Mouse (Mus musculus): ENCODE results near the gene Map1a. TPM values are rescaled to one million over a fixed set of nuclear protein-coding genes. Genes with fewer than 3 reads are reported as not detected.

Gene Map1a
- polyA plus RNA-seq, 1 experiment from 2014 or later = 14.7 TPM

GRCm38 (mm10) chr2:121294182-121294581, 4.8 kb downstream of the Map1a start:
- 51% methylated on average over 4 of the region's 4 CpGs for WGBS
- Histone ChIP-seq H3K4me1 (peaks cover 65% of the 10 kb centered on the region), H3K36me3 (ENCODE audit: poor library complexity, severe bottlenecking) (peaks cover 7% of the 10 kb centered on the region), H3K9ac (0 out of 2 replicates have a peak overlapping the region, but pooled peaks have one; percentile 24), H3K9me3 (replicated peaks) (no peaks in the 10 kb centered on the region), H3K27ac (peak overlapping the region; percentile 79), H3K4me3 (peak overlapping the region; percentile 48; the same call in 1 of the 2 replicates), H3K4me2 (peak overlapping the region; percentile 86), H3K27me3 (no peaks in the 10 kb centered on the region)
- no peak for ATAC-seq

DNA sequence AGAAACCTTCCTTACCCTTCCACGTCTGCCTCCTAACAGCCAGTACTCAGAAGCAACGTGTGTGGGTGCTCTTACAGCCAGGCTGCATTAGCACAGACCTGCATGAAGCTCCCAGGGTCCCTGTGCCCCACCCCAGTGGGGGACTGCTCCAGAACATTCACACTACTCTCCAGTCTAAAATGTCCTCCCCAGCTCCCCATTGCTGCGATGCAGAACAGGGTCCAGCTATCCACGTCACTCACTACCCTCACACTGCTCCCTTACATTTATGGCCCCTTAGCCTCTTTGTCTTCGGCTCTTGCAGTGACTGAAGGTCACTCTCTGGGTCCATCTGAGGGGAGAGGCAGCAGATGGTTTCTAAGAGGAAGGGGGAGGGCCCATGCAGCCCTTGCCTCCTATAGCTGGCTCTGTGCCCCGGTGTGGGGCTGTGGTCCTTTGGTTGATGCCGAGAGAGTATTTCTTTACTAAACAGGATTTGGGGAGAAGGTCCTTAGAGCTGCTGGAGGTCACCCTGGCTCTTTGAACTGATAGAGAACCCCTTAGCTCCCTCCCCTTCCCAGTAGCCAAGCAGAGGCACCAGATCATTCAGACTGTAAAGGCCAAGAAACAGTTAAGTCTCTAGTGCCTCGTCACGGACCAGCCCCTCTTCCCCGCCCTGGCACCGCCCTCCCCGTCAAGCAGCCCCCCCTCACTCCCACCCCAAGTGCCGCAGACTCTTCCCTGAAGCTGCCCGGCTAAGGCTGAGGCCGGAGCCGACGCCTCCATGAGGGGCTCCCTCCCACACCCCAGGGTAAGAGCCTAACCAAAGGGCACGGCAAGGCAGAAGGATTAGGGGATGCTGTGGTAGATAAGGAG, 5.6 kb downstream of the Map1a start:
- peaks cover 15% of the 10 kb centered on the region for H3K36me3 ChIP-seq (ENCODE audit: poor library complexity, severe bottlenecking)
- 1% methylated on average over 18 of the region's 18 CpGs for WGBS
- no peaks in the 10 kb centered on the region for H3K27me3 ChIP-seq
- H3K27ac ChIP-seq = peak overlapping the region; percentile 79
- peak overlapping the region; percentile 86 for H3K4me2 ChIP-seq
- peak overlapping the region; percentile 63 for H3K9ac ChIP-seq
- H3K4me1 ChIP-seq = peaks cover 61% of the 10 kb centered on the region
- no peaks in the 10 kb centered on the region for H3K9me3 ChIP-seq (replicated peaks)
- peak; percentile 80 for ATAC-seq
- peak overlapping the region; percentile 48 for H3K4me3 ChIP-seq

- Histone ChIP-seq H3K9ac (peak overlapping the region; percentile 63), H3K27me3 (no peaks in the 10 kb centered on the region), H3K4me1 (peaks cover 52% of the 10 kb centered on the region), H3K9me3 (replicated peaks) (no peaks in the 10 kb centered on the region), H3K36me3 (ENCODE audit: poor library complexity, severe bottlenecking) (peaks cover 24% of the 10 kb centered on the region), H3K27ac (peak overlapping the region; percentile 79), H3K4me3 (peak overlapping the region; percentile 48), H3K4me2 (peak overlapping the region; percentile 86)
- WGBS = 0% methylated on average over 15 of the region's 15 CpGs
- ATAC-seq = peak; percentile 65
These were observed 6.5 kb downstream of the Map1a start for GRCm38 (mm10) chr2:121295608-121296571.

DNA sequence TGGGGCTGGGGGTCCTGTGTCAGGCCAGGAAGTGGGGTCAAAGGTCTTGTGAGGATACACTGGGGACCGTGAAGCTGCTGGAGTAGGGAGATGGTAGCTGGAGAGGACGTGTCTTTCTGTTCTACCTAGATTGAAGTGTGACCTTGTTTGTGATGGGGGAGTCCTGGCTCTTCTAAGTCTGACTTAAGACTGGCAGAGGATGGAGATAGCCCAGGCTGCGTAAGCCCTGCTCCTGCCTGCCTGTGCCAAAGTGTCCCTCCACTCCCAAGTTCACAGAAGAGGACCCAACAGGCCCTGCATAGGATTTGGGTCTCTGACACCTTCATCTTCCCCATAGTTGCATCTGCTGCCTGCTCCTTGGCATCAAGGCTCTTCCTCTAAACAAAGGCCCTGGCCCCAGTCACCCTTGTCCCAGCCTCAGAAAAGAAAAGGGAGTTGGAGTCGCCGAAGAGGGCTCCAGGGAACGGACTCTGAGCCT, 7.4 kb downstream of the Map1a start:
- no peaks in the 10 kb centered on the region for H3K27me3 ChIP-seq
- peak overlapping the region; percentile 48 for H3K4me3 ChIP-seq
- peak overlapping the region; percentile 63 for H3K9ac ChIP-seq
- WGBS = 14% methylated on average over 6 of the region's 6 CpGs
- H3K27ac ChIP-seq = peak overlapping the region; percentile 79
- H3K36me3 ChIP-seq (ENCODE audit: poor library complexity, severe bottlenecking) = peaks cover 33% of the 10 kb centered on the region
- ATAC-seq = 0 out of 2 replicates have a peak, but pooled peaks have one; percentile 0
- H3K4me1 ChIP-seq = peaks cover 49% of the 10 kb centered on the region
- H3K9me3 ChIP-seq (replicated peaks) = no peaks in the 10 kb centered on the region
- peak overlapping the region; percentile 86 for H3K4me2 ChIP-seq

- Histone ChIP-seq H3K27ac (peak overlapping the region; percentile 40; the same call in 1 of the 2 replicates), H3K4me2 (peak overlapping the region; percentile 86), H3K4me1 (peaks cover 49% of the 10 kb centered on the region), H3K9me3 (replicated peaks) (no peaks in the 10 kb centered on the region), H3K9ac (peak overlapping the region; percentile 26; the same call in 1 of the 2 replicates), H3K36me3 (ENCODE audit: poor library complexity, severe bottlenecking) (peaks cover 42% of the 10 kb centered on the region), H3K27me3 (no peaks in the 10 kb centered on the region), H3K4me3 (peak overlapping the region; percentile 48)
- ATAC-seq = no peak
- WGBS = 7% methylated on average over 9 of the region's 9 CpGs
These were observed 8.3 kb downstream of the Map1a start for GRCm38 (mm10) chr2:121297701-121298100.

GRCm38 (mm10) chr2:121298131-121298530, 8.7 kb downstream of the Map1a start:
- Histone ChIP-seq H3K27me3 (no peaks in the 10 kb centered on the region), H3K4me3 (peak overlapping the region; percentile 48), H3K9ac (0 out of 2 replicates have a peak overlapping the region, but pooled peaks have one; percentile 26), H3K4me1 (peaks cover 49% of the 10 kb centered on the region), H3K27ac (no peak overlapping the region), H3K36me3 (ENCODE audit: poor library complexity, severe bottlenecking) (peaks cover 47% of the 10 kb centered on the region), H3K4me2 (peak overlapping the region; percentile 86), H3K9me3 (replicated peaks) (no peaks in the 10 kb centered on the region)
- whole genome bisulfite sequencing = 8% methylated on average over 8 of the region's 8 CpGs
- no peak for ATAC-seq

GRCm38 (mm10) chr2:121299471-121299870, 10.1 kb downstream of the Map1a start:
- Histone ChIP-seq H3K27ac (no peak overlapping the region), H3K9ac (no peak overlapping the region), H3K4me2 (no peak overlapping the region), H3K4me3 (no peak overlapping the region), H3K4me1 (peaks cover 39% of the 10 kb centered on the region), H3K9me3 (replicated peaks) (no peaks in the 10 kb centered on the region), H3K27me3 (no peaks in the 10 kb centered on the region), H3K36me3 (ENCODE audit: poor library complexity, severe bottlenecking) (peaks cover 60% of the 10 kb centered on the region)
- no peak for ATAC-seq
- WGBS = 91% methylated on average over 17 of the region's 17 CpGs

DNA sequence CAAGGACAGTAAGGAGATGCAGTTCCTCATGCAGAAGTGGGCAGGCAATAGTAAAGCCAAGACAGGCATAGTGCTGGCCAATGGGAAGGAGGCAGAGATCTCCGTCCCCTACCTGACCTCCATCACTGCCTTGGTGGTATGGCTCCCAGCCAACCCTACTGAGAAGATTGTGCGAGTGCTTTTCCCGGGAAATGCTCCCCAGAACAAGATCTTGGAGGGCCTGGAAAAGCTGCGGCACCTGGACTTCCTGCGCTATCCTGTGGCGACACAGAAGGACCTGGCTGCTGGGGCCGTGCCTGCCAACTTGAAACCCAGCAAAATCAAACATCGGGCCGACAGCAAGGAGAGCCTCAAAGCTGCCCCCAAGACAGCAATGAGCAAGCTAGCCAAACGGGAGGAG, 10.6 kb downstream of the Map1a start:
- H3K4me1 ChIP-seq = peaks cover 34% of the 10 kb centered on the region
- no peaks in the 10 kb centered on the region for H3K9me3 ChIP-seq (replicated peaks)
- no peak overlapping the region for H3K4me2 ChIP-seq
- H3K36me3 ChIP-seq (ENCODE audit: poor library complexity, severe bottlenecking) = peaks cover 66% of the 10 kb centered on the region
- H3K27me3 ChIP-seq = no peaks in the 10 kb centered on the region
- H3K27ac ChIP-seq = no peak overlapping the region
- no peak for ATAC-seq
- no peak overlapping the region for H3K9ac ChIP-seq
- no peak overlapping the region for H3K4me3 ChIP-seq
- WGBS = 91% methylated on average over 10 of the region's 10 CpGs

DNA sequence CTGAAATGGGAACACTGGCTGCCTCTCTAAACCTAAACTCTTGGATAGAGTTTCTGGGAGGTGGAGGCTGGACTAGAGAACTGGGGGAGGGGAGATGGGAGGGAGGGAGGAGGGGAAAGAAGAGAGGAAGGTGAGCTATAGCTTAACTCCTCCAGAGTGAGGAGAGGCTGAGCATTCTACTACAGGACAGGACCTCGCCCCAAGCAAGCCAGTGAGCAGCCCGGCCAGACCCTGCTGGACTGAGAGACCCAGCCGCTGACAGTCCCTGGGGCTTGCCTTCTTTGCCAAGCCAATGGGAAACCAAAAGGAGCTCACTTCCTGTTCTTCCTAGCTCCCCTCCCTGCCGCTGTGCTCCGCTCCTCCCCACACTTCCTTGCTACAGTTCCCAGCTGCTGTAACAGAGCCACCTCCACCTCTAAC, 19.6 kb downstream of the Map1a start:
- H3K36me3 ChIP-seq (ENCODE audit: poor library complexity, severe bottlenecking) = peaks cover 65% of the 10 kb centered on the region
- H3K27ac ChIP-seq = no peak overlapping the region
- H3K4me3 ChIP-seq = no peak overlapping the region
- 61% methylated on average over 5 of the region's 5 CpGs for WGBS
- H3K4me1 ChIP-seq = no peaks in the 10 kb centered on the region
- H3K4me2 ChIP-seq = no peak overlapping the region
- H3K27me3 ChIP-seq = no peaks in the 10 kb centered on the region
- H3K9me3 ChIP-seq (replicated peaks) = no peaks in the 10 kb centered on the region
- no peak for ATAC-seq
- no peak overlapping the region for H3K9ac ChIP-seq

DNA sequence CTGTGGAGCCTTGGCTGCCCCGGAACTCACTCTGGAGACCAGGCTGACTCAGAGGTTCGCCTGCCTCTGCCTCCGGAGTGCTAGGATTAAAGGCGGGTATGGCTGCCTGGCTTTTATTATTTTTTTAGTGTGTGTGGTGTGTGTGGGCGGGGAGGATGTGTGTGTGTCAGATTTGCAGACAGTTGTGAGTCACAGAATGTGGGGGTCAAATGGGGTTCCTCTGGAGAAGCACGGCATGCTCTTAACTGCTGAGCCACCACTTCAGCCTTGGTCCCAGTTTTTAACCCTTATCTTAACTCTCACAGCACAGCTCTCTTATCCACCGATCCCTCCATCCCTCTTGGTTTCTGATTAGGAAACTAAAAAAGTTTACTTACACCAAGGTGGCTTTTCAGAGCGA, 26.9 kb downstream of the Map1a start:
- H3K4me3 ChIP-seq = no peak overlapping the region
- no peak overlapping the region for H3K9ac ChIP-seq
- H3K27ac ChIP-seq = no peak overlapping the region
- H3K27me3 ChIP-seq = no peaks in the 10 kb centered on the region
- no peaks in the 10 kb centered on the region for H3K9me3 ChIP-seq (replicated peaks)
- 87% methylated on average over 8 of the region's 8 CpGs for WGBS
- H3K36me3 ChIP-seq (ENCODE audit: poor library complexity, severe bottlenecking) = peaks cover 20% of the 10 kb centered on the region
- H3K4me1 ChIP-seq = no peaks in the 10 kb centered on the region
- ATAC-seq = no peak
- no peak overlapping the region for H3K4me2 ChIP-seq

DNA sequence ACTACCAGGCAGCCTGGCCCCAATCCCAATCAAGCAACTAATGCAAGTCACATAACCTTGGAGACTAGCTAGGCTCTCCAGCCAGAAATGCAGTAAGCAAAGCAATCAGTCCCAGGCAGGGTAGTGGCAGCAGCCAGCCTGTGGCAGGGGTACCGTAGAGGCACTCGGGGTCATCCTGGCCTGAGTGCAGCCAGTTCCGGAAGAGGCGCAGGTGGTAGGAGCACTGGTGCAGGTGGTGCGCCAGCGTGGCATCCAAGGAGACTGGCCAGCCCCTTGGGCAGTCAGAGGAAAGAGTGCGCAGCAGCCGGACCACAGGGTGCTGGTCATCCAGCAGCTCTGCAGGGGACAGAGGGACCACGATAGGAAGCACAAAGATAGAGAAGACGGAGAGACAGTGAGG, 33.6 kb downstream of the Map1a start:
- ATAC-seq = no peak
- Histone ChIP-seq H3K9ac (no peak overlapping the region), H3K27me3 (no peaks in the 10 kb centered on the region), H3K27ac (no peak overlapping the region), H3K4me1 (no peaks in the 10 kb centered on the region), H3K9me3 (replicated peaks) (no peaks in the 10 kb centered on the region), H3K4me2 (no peak overlapping the region), H3K4me3 (no peak overlapping the region), H3K36me3 (ENCODE audit: poor library complexity, severe bottlenecking) (peaks cover 14% of the 10 kb centered on the region)
- WGBS = 92% methylated on average over 10 of the region's 10 CpGs

Data from forebrain, embryonic 13.5 days (tissue).